Mouse (Mus musculus): ENCODE results near the gene Sec13.

Sec13 gene

GRCm38 (mm10) chr6:113712718-113713117, 27.8 kb downstream of the Sec13 start:
- DNase-seq (ENCODE audit: low spot score): no peak

DNA sequence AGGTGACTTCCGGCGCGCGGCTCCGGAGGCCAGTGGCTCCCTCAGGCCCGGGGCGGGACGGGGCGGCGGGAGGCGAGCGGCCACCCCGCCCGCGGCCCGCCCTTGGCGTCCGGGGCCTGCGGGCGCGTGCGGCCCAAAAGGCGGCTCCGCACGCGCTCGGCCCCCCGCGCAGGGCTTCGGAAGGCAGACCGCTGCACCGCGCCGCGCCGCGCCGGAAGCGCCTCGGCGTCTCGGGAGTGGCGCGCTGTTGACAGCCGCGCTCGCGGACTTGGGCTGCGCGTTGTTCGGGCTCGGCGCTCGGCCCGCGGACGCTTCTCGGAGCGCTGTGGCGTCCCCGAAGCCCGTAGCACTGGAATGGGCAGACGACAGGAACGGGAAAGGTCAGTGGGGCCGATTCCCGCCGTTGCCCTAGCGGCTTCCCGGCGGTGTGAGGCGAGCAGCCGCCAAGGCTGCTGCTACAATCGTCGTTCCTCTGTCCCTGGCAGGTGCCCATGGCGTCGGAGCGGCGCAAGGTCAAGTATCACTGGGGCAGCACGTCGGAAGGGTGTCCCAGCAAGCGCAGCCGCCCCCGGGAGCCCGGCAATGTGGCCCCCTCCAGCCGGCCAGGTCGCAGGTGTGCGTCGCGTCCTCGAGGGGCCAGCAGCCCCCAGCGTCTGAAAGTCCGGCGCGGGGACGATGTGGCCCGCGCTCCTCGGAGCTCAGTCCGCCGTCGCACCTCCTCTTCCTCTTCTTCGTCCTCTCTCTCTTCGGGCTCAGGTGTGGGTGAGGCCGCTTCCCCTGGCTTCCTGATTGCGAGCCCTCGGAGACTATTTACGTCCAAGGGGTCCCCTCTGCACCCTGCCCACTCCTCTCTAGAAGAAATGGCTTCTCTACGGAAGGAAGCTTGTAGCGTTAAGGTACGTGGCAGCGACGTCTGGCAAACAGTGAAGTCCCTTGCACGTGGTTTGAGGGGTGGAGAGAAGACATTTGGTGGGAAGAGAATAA, 43.0 kb downstream of the Sec13 start:
- peak; percentile 12 for DNase-seq (ENCODE audit: low spot score)

DNA sequence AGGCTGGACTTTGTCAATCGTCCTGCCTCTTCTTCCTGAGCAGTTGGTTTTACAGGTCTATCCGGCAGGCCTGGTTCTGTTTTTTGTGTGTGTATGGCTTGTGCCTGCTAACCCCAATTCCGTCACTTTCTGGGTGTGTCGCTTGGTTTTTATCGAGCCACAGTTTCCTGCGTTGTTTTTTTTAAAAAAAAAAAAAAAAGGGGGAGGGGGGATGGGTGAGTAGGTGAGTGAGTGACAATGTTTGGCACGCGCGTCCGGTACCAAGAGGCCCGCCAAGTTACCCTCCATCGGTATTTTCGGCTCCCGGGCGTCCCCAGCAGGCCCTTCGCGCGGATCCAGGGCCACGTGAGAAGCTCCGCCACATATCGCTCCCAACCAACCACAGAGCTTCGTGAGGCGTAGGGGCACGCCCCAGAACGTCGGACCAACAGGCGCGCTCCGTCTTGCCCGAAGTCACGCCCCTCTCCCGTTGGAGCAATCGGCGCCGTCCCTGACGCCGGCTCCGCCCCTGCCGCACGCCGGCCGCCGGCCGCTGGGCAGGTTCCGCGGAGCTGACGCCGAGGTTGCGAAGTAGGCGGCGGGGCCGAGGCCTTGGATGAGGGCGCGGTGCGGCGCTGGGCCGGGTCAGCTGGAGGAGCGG, 43.8 kb downstream of the Sec13 start, which contains the start of gene Tatdn2:
Tatdn2 (plus strand) TSS at position 469 of the 640 bp plus-strand sequence.
- peak; percentile 96 for DNase-seq (ENCODE audit: low spot score)

- no peak for DNase-seq (ENCODE audit: low spot score)
Observed at GRCm38 (mm10) chr6:113695766-113696355, 44.7 kb downstream of the Sec13 start.

- DNase-seq (ENCODE audit: low spot score): no peak
Observed at GRCm38 (mm10) chr6:113695203-113695602, 45.3 kb downstream of the Sec13 start.

DNA sequence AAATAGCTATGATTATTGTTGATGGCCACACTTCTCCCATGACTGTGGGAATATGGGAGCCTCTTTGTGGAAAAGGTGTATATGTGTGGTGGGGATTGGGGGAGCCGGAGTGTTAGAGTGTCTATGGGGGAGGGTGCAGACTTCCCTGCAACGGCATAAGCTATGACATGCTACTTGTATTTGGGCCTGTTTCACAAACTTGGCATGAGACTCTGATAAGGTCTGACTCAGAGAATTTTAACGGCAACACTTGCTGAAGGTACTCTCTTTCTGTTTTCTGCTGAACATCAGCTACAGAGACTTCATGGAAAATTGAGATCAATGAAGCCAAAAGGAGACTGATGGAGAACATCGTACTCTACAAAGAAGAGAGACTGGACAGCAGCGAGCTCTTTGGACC, 47.2 kb downstream of the Sec13 start:
- DNase-seq (ENCODE audit: low spot score): no peak

DNA sequence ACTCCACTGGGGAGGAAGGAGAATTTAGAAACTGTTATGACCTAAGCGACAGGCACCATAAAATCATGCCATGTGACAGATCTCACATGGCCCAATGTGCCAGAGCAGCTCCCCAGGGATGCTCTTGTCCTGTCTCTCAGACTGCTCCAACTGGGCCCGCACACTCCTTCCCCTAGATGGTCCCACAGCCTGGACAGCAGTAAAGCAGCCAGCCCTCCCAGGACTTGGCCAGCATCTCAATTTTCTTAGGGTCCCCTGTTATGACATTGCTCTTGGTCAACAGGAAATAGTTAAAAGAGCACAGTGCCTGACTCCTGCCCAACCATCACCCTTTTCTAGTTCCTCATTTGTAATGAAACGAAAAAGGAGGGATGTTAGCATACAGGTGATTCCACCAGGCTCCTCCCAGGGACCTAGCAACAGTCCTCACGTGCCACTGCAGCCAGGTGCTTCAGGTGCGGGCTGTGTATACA, 47.8 kb downstream of the Sec13 start:
- no peak for DNase-seq (ENCODE audit: low spot score)

GRCm38 (mm10) chr6:113691084-113691462, 49.5 kb downstream of the Sec13 start:
- DNase-seq (ENCODE audit: low spot score): no peak

- DNase-seq (ENCODE audit: low spot score): peak; percentile 33
Observed at GRCm38 (mm10) chr6:113690400-113691083, 50.0 kb downstream of the Sec13 start.

DNA sequence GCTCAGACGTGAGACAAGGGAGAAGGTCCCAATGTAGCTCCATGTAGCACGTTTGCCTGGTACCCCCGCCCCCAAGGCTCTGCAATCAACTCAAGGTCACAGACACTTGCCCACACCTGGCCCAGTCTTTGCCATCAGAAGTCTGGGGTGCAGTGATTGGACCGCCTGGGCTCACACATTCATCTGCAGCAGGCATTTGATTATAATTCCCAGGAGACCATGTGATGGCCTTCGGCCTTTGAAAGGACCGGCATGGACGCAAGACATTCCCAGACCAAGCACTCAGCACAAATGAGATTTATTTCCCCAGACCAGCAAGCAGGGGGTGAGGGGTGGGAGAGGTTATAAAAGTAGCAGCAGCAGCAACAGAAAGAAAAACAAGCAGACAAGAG, 50.5 kb downstream of the Sec13 start:
- DNase-seq (ENCODE audit: low spot score): peak; percentile 29

GRCm38 (mm10) chr6:113686551-113687125, 53.9 kb downstream of the Sec13 start:
- DNase-seq (ENCODE audit: low spot score): no peak

GRCm38 (mm10) chr6:113683081-113683825, 57.3 kb downstream of the Sec13 start:
- no peak for DNase-seq (ENCODE audit: low spot score)

DNA sequence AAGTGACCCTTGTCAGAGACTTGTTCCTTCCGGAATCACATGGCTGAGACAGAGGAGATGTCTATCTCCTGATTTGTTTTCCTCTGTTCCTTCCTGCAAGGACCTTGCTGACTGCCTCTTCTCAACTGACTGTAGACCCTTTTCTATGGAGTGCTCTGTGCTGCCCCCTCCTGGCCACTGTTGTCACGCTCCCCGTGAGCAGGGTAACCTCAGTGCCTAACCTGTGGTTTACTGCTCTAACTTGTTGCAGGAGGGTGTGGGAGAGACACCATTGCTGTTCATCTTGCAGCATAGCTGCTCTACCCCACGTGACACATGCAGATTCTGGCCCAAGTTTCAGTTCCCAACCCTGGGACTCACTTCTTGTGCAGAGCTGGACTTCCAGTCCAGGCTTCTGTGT, 59.3 kb downstream of the Sec13 start:
- peak; percentile 89 for DNase-seq (ENCODE audit: low spot score)

GRCm38 (mm10) chr6:113679993-113680566, 60.5 kb downstream of the Sec13 start:
- DNase-seq (ENCODE audit: low spot score): no peak

GRCm38 (mm10) chr6:113678246-113679012, 62.1 kb downstream of the Sec13 start:
- peak; percentile 54 for DNase-seq (ENCODE audit: low spot score)

Measured in retina, embryonic 14.5 days (tissue).